Mouse (Mus musculus) limb, embryonic 10.5 days (tissue): ENCODE measurements around the gene Tbce. TPM values are rescaled to one million over a fixed set of nuclear protein-coding genes. Genes with fewer than 3 reads are reported as not detected.
A peak's percentile ranks its signal among the peaks of the same experiment; 100 is the strongest.
"Not testable (repeated sequence)": the region's sequence is repeated elsewhere in the genome, so short reads cannot be mapped to it uniquely, and the experiment has no call there.

ENCODE experiments used
- DNase-seq: peaks from one replicate; pipeline ENCODE4 v3.0.0-alpha.2; 2017; ENCODE audit warnings: low spot score
- H3K27ac ChIP-seq: fragments of 300-500 bp; sonication (generic); 2 replicates; pipeline ENCODE4 v1.5.1; 2016; ENCODE audit warnings: mild to moderate bottlenecking
- H3K27me3 ChIP-seq: fragments of 300-500 bp; sonication (generic); 2 replicates; pipeline ENCODE4 v1.6.1; 2016; ENCODE audit warnings: low read depth, mild to moderate bottlenecking; ENCODE audit not compliant: poor library complexity, severe bottlenecking
- H3K36me3 ChIP-seq: fragments of 300-500 bp; sonication (generic); 2 replicates; pipeline ENCODE4 v1.6.1; 2016; ENCODE audit warnings: mild to moderate bottlenecking, moderate library complexity
- H3K4me1 ChIP-seq: fragments of 300-500 bp; sonication (generic); 2 replicates; pipeline ENCODE4 v1.6.1; 2016
- H3K4me3 ChIP-seq: fragments of 300-500 bp; sonication (generic); 2 replicates; pipeline ENCODE4 v1.5.1; 2016; ENCODE audit warnings: mild to moderate bottlenecking, moderate library complexity
- H3K9me3 ChIP-seq: fragments of 300-500 bp; sonication (generic); replicated peaks from 2 replicates; pipeline ENCODE4 v1.6.1; 2016; ENCODE audit warnings: mild to moderate bottlenecking
- WGBS: fragments of 180-500 bp; shearing (Covaris S2); methylation state at CpG from one replicate; pipeline ENCODE4 v1.1.7; 2016; 5-methylcytosine and 5-hydroxymethylcytosine counted together
- polyA plus RNA-seq: library from polyadenylated mRNA; unstranded; fragments of >200 nt; fragmentation: Nextera tagmentation; extraction: Ambion mirVana; gene quantifications from 2 replicates; pipeline ENCODE4 v1.2.1, GENCODE M21; 2016

The Tbce gene
- polyA plus RNA-seq, 1 experiment from 2014 or later = 54.3 TPM

DNA sequence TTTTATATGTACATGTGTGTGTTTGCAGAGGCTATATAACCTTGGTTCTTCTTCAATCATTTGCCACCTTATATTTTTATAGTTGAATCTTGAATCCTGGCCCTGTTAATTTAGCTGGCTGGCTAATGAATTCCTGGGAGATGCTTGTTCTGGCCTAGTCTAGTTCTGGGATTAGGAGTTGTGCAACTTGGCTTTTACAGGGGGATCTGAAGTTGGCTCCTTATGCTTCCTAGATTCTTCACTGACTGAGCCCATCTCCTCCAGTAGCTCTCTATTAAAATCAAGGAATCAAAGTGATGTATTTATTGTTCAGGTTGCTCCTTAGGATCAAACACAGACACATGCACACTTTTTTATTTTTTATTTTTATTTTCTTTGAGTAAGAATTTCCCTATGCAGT lies 20.1 kb upstream of the Tbce start:
- H3K4me3 ChIP-seq = no peak overlapping the region
- H3K36me3 ChIP-seq = peaks cover 51% of the 10 kb centered on the region
- H3K9me3 ChIP-seq = no peaks in the 10 kb centered on the region
- H3K27ac ChIP-seq = no peak overlapping the region
- H3K27me3 ChIP-seq = no peaks in the 10 kb centered on the region
- DNase-seq = no peak
- peaks cover 7% of the 10 kb centered on the region for H3K4me1 ChIP-seq

DNA sequence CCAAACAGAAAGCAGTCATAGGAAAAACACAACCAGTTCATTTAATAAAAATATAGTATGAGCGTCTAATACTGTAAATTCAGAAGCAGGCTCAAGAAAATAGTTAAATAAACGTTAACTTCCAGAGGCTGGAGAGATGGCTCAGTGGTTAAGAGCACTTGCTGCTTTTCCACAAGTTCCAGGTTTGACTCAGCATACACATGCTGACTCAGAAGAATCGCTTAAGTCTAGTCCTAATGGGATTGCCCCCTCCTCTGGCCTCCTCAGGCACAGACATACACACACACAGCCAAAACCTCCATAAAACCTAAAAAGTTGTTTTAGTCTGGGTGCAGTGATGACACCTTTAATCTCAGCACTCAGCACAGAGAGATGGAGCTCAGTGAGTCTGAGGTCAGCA lies 17.4 kb upstream of the Tbce start:
- Histone ChIP-seq H3K9me3 (no peaks in the 10 kb centered on the region), H3K27me3 (no peaks in the 10 kb centered on the region), H3K4me3 (no peak overlapping the region), H3K36me3 (peaks cover 79% of the 10 kb centered on the region), H3K4me1 (0 out of 2 replicates have a peak, but pooled peaks cover 3% of the 10 kb centered on the region), H3K27ac (no peak overlapping the region)
- WGBS = 93% methylated on average over 3 of the region's 3 CpGs
- no peak for DNase-seq

DNA sequence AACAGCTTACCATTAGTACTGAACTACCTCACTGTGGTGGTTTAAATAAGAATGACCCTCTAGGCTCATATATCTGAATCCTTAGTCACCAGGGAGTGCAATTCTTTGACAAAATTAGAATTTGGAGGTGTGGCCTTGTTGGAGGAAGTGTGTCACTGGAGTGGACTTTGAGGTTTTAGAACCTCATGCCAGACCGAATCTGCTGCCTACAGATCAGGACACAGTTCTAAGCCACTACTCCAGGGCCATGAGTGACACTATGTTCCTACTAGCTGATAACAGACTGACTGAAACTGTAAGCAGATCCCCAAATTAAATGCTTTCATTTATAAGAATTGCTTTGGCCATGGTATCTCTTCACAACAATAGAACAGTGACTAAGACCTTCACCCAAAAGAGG lies 10.4 kb upstream of the Tbce start:
- Histone ChIP-seq H3K4me1 (no peaks in the 10 kb centered on the region), H3K36me3 (peaks cover 84% of the 10 kb centered on the region), H3K27ac (no peak overlapping the region), H3K27me3 (no peaks in the 10 kb centered on the region), H3K4me3 (no peak overlapping the region), H3K9me3 (no peaks in the 10 kb centered on the region)
- 94% methylated on average over 1 of the region's 1 CpGs for WGBS
- no peak for DNase-seq

DNA sequence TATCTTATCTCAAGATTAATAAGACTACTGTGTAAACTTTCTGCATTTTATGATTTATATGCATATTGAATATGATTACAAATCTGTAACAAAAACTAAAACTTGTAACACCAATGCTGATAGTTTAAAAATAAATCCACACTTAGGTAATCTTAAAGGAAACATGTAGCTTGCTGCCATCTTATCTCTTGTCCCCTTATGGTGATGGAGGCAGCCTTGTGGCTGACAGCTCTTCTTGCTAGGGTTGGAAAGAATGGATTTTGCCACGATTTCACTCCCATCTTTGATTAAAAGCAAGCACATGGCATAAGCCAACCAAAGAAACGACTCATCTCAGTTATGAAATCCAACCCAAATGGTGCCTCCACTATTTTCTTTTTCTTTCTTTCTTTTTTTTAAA lies 5.1 kb upstream of the Tbce start:
- WGBS = 81% methylated on average over 2 of the region's 2 CpGs
- no peak for DNase-seq
- Histone ChIP-seq H3K4me1 (0 out of 2 replicates have a peak, but pooled peaks cover 3% of the 10 kb centered on the region), H3K27ac (no peak overlapping the region), H3K4me3 (no peak overlapping the region), H3K9me3 (no peaks in the 10 kb centered on the region), H3K36me3 (peaks cover 30% of the 10 kb centered on the region), H3K27me3 (no peaks in the 10 kb centered on the region)

DNA sequence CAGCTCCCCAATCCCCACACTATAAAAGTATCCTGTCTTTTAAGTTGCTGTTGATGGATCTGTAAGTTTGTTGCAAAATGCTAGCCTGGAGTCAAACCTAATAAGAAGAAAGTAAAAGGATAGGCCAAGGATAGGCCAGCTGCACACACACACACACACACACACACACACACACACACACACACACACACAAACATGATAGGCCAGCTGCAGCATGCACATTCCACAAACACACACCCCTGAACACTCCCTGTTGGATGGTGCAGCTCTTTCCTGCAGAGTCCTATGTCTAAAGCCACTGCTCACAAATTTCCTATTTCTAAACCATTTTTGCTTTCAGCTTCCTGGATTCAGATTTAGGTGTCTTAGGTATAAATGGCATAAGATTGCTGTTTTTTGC lies 4.4 kb upstream of the Tbce start:
- DNase-seq = no peak
- H3K4me3 ChIP-seq = no peak overlapping the region
- H3K27me3 ChIP-seq = no peaks in the 10 kb centered on the region
- no peak overlapping the region for H3K27ac ChIP-seq
- H3K36me3 ChIP-seq = peaks cover 23% of the 10 kb centered on the region
- H3K9me3 ChIP-seq = no peaks in the 10 kb centered on the region
- peaks cover 4% of the 10 kb centered on the region for H3K4me1 ChIP-seq

DNA sequence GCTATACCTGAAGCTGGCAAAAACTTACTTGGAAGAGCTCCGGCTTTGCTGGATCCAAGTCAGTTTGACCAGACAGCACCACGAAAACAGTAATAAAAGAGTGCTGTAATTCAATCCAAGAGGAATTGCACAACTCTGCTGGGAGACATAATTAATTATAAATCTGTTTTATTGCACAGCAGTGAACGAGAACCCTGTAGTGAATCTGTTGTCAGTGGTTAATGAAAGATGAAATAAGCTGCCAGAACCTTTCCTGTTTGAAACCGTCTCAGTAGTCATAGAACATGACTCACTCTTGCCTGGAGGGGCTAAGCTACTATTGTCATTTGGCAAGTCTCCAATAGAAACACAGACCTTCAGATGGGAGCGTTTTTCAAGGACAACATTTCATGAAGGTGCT lies 748 bp upstream of the Tbce start:
- Histone ChIP-seq H3K4me3 (peak overlapping the region; percentile 71), H3K9me3 (no peaks in the 10 kb centered on the region), H3K27ac (peak overlapping the region; percentile 98), H3K27me3 (no peaks in the 10 kb centered on the region), H3K36me3 (peaks cover 5% of the 10 kb centered on the region; the same call in 1 of the 2 replicates), H3K4me1 (peaks cover 10% of the 10 kb centered on the region)
- 67% methylated on average over 5 of the region's 5 CpGs for WGBS
- no peak for DNase-seq

DNA sequence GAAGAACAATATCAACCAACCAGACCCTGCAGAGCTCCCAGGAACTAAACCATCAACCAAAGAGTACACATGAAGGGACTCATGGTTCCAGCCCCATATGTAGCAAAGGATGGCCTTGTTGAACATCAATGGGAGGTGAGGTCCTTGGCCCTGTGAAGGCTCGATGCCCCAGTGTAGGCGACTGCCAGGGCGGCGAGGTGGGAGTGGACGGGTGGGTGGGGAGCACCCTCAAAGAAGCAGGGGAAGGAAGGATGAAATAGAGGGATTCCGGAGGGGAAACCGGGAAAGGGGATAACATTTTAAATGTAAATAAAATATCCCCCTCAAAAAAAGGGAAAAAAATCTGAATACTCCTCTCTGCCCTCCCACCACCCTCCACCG lies 537 bp downstream of the Tbce start:
- WGBS = 7% methylated on average over 8 of the region's 8 CpGs
- no peaks in the 10 kb centered on the region for H3K9me3 ChIP-seq
- peaks cover 10% of the 10 kb centered on the region for H3K4me1 ChIP-seq
- H3K4me3 ChIP-seq = peak overlapping the region; percentile 71
- H3K36me3 ChIP-seq = peaks cover 5% of the 10 kb centered on the region; the same call in 1 of the 2 replicates
- no peaks in the 10 kb centered on the region for H3K27me3 ChIP-seq
- no peak for DNase-seq
- H3K27ac ChIP-seq = peak overlapping the region; percentile 98

DNA sequence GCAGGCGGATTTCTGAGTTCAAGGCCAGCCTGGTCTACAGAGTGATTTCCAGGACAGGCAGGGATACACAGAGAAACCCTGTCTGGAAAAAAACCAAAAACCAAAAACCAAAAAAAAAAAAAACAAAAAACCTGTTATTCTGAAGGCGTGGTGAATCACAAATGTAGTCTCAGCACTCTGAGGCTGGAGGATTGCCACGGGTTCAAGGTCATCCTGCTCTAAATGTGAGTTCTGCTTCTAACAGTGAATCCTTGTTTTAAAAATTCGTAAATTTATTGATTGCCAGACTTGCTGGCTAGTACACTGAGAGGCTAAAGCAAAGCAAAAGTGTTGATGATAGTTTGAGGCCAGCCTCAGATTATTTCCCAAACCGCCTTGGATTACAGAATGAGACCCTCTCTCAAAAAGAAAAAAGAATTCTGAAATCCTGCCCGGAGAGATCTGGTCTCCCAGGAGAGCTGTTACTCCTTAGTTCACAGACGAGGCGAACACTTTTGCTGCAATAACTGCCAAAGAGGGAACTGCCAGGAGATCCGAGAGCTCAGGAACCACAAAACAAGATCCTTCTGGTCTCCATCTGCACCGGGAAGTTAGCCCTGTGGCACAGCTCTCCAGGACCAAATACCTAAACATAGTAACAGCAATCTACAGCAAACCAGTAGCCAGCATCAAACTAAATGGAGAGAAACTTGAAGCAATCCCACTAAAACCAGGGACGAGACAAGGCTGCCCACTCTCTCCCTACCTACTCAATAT lies 3.4 kb downstream of the Tbce start:
- 97% methylated on average over 11 of the region's 11 CpGs for WGBS
- DNase-seq = no peak
- Histone ChIP-seq H3K36me3 (peaks cover 5% of the 10 kb centered on the region; the same call in 1 of the 2 replicates), H3K27ac (no peak overlapping the region), H3K27me3 (no peaks in the 10 kb centered on the region), H3K9me3 (no peaks in the 10 kb centered on the region), H3K4me3 (no peak overlapping the region), H3K4me1 (peaks cover 10% of the 10 kb centered on the region)

DNA sequence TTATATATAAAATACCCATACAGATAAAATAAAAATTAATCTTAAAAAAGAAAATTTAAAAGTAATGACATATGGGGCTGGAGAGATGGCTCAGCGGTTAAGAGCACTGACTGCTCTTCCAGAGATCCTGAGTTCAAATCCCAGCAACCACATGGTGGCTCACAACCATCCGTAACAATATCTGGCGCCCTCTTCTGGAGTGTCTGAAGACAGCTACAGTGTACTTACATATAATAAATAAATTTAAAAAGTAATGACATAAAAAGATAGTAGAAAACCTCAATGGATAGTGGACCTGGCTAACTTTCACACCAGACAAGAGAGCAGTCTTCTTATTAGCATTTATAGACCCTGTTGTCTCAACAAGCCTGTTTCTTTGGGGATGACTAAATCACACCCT lies 4.1 kb downstream of the Tbce start:
- not testable (repeated sequence) for H3K9me3 ChIP-seq, DNase-seq, H3K36me3 ChIP-seq, H3K4me1 ChIP-seq, H3K4me3 ChIP-seq, H3K27me3 ChIP-seq, H3K27ac ChIP-seq
- 88% methylated on average over 3 of the region's 3 CpGs for WGBS

DNA sequence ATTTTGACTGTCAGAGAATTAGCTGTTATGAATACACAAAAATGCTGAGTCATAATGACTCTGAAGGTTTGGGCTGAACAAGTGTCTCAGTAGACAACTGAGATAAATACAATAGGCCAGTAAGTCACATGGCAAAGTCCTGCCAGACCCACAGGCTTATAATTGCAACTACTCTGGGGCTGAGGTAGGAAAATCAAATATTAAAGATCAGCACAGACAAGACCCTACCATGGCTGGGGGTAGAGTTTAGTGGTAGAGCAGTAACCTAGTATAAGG lies 5.4 kb downstream of the Tbce start:
- peaks cover 6% of the 10 kb centered on the region for H3K4me1 ChIP-seq
- H3K9me3 ChIP-seq = no peaks in the 10 kb centered on the region
- H3K4me3 ChIP-seq = no peak overlapping the region
- H3K27me3 ChIP-seq = no peaks in the 10 kb centered on the region
- H3K27ac ChIP-seq = no peak overlapping the region
- no peak for DNase-seq
- H3K36me3 ChIP-seq = peaks cover 9% of the 10 kb centered on the region

DNA sequence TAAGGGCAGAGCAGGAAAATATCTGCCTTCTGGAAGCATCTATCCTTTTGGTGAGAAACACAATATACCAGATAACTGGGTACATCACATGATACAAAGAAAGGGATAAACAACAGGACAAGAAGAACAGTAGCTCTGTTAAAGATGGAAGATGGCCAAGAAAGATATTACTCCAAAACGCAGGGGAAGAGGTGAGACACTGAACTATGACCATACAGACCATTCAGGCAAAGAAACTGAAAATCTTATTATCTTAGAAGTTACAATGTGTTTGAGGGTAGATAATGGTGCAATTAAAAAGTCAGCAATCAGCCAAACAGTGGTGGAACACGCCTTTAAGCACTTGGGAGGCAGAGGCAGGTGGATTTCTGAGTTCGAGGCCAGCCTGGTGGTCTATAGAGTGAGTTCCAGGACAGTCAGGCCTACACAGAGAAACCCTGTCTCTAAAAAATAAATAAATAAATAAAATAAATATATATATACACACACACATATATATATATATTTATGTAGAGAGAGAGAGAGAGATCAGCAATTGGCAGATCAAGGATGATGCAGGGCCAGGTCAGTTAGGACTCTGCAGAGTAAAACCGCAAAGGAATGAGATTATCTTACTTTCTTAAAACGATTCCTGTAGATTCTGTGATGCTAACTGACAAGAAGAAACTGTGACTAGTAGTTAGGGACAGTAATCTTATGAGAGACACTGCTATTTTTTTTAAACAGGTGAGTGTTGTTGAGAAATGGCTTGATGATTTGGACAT lies 5.9 kb downstream of the Tbce start:
- 89% methylated on average over 5 of the region's 5 CpGs for WGBS
- no peak for DNase-seq
- Histone ChIP-seq H3K27ac (no peak overlapping the region), H3K4me3 (no peak overlapping the region), H3K27me3 (no peaks in the 10 kb centered on the region), H3K4me1 (peaks cover 2% of the 10 kb centered on the region), H3K9me3 (no peaks in the 10 kb centered on the region), H3K36me3 (peaks cover 13% of the 10 kb centered on the region)

DNA sequence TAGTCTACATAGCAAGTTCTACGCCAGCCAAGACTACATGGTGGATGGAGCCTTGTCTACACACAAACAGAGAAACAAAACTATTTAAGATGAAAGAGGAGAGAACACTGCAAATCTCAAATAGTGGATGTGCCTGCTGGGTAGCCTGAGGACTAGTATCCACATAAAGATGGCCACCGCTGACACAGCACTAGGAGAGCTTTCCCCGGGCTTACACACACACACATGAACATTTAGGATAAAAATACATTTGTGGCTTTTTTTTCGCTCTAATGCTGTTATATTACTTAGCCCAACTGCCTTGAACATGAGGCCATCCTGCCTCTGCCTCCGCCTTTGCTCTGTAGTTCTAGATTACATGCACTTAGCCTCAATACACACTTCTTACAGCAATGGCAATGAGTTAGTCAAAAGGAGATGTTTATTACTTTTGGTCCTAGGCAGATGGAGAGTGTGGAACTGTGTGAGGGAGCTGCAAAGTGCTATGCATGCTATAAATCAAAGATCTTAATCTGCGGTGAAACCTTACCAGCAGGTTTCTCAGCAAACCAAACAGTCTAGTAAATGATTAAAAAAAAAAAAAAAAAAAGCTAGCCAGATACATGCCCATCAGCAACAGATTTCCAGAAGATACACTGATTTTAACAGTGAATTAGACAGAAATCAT lies 13.2 kb downstream of the Tbce start:
- DNase-seq = no peak
- Histone ChIP-seq H3K4me3 (no peak overlapping the region), H3K9me3 (no peaks in the 10 kb centered on the region), H3K4me1 (no peaks in the 10 kb centered on the region), H3K36me3 (peaks cover 35% of the 10 kb centered on the region), H3K27ac (no peak overlapping the region), H3K27me3 (no peaks in the 10 kb centered on the region)
- WGBS = 96% methylated on average over 6 of the region's 6 CpGs

DNA sequence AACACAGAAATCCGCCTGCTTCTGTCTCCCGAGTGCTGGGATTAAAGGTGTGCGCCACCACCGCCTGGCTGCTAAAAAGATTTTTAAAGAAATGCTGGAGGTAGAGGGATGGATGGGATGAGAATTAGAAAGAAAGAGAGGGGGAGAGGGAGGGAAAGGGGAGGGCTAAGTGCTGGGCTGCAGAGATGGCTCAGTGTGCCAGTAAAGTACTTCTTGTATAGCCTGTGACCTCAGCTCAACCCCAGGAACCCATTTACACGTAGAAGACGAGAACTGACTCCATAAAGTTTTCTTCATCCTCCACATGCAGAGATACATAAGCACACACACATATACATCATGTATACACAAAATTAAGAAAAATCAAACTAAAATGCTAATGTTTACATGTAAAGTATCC lies 13.9 kb downstream of the Tbce start:
- peaks cover 35% of the 10 kb centered on the region for H3K36me3 ChIP-seq
- H3K27me3 ChIP-seq = no peaks in the 10 kb centered on the region
- no peaks in the 10 kb centered on the region for H3K9me3 ChIP-seq
- no peak overlapping the region for H3K27ac ChIP-seq
- H3K4me3 ChIP-seq = no peak overlapping the region
- no peak for DNase-seq
- no peaks in the 10 kb centered on the region for H3K4me1 ChIP-seq
- 88% methylated on average over 6 of the region's 6 CpGs for WGBS
